Mouse (Mus musculus): ENCODE data around the gene Poc1b. TPM values are rescaled to one million over a fixed set of nuclear protein-coding genes. Genes with fewer than 3 reads are reported as not detected.

The Poc1b gene
- total RNA-seq, 1 experiment: 3.6 TPM

GRCm38 (mm10) chr10:99115471-99116236, 8.8 kb downstream of the Poc1b start:
- H3K9me3 ChIP-seq (ENCODE audit: control insufficient read depth, insufficient read depth, low read depth, low read length): no peaks in the 10 kb centered on the region
- no peaks in the 10 kb centered on the region for H3K36me3 ChIP-seq (ENCODE audit: control insufficient read depth, insufficient read depth, low read length, poor library complexity, severe bottlenecking)
- peak overlapping the region; percentile 5 to 12 for H3K4me3 ChIP-seq (ENCODE audit: insufficient read depth in 1 of 2, low read depth in 1 of 2, low read length in 2 of 2, poor library complexity in 1 of 2, severe bottlenecking in 1 of 2)
- H3K27ac ChIP-seq (ENCODE audit: insufficient read depth, low read depth, low read length, poor library complexity, severe bottlenecking): no peak overlapping the region; the same call in 1 of the 2 replicates
- no peak for DNase-seq (ENCODE audit: low read depth, low spot score)
- TF ChIP-seq HCFC1 (IDR thresholded peaks at IDR 0.05; ENCODE audit: borderline replicate concordance, insufficient read depth, low read length) (no peak), MAFK (IDR thresholded peaks at IDR 0.05; ENCODE audit: insufficient read depth, low read depth, low read length) (no peak), ZC3H11A (IDR thresholded peaks at IDR 0.05; ENCODE audit: borderline replicate concordance, low read depth, low read length) (no peak), CHD2 (IDR thresholded peaks at IDR 0.05; ENCODE audit: low read depth, low read length) (no peak), ZNF384 (IDR thresholded peaks at IDR 0.05; ENCODE audit: low read depth, low read length) (no peak)
- in situ Hi-C loops (cut with MboI; ENCODE audit: low sequenced_read_pairs in 2 of 2, unreplicated experiment in 2 of 2): no loop called here
- H3K9ac ChIP-seq (ENCODE audit: insufficient read depth, low read depth, low read length, poor library complexity, severe bottlenecking): peak overlapping the region; percentile 23; the same call in 1 of the 2 replicates
- H3K4me1 ChIP-seq (ENCODE audit: control insufficient read depth in 2 of 2, insufficient read depth in 2 of 2, low read length in 2 of 2, poor library complexity in 1 of 2): peaks cover 6 to 22% of the 10 kb centered on the region in 2 experiments; a peak in 3 of 4 replicates

DNA sequence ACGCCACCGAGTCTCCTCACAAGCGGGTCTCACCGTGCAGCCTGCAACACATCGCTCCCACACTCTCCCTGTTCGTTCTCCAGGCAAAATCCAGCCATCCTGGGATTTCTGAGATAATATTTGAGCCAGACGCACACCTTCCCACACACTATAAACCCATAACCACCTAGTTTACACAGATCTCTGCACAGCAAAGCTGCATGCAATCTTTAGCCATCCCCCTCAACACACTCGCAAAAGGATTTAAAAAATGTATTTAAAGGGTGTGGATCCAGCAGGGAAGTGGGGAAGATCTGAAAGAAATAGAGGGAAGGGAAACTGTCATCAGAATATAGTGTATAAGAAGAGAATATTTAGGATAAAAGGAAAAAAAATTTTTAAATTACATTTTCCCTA, 9.4 kb downstream of the Poc1b start:
- no peak overlapping the region; the same call in 1 of the 2 replicates for H3K27ac ChIP-seq (ENCODE audit: insufficient read depth, low read depth, low read length, poor library complexity, severe bottlenecking)
- DNase-seq (ENCODE audit: low read depth, low spot score): no peak
- H3K9ac ChIP-seq (ENCODE audit: insufficient read depth, low read depth, low read length, poor library complexity, severe bottlenecking): no peak overlapping the region; the same call in 1 of the 2 replicates
- no peaks in the 10 kb centered on the region for H3K9me3 ChIP-seq (ENCODE audit: control insufficient read depth, insufficient read depth, low read depth, low read length)
- in situ Hi-C loops (cut with MboI; ENCODE audit: low sequenced_read_pairs in 2 of 2, unreplicated experiment in 2 of 2): no loop called here
- H3K36me3 ChIP-seq (ENCODE audit: control insufficient read depth, insufficient read depth, low read length, poor library complexity, severe bottlenecking): no peaks in the 10 kb centered on the region
- no peak for TF ChIP-seq HCFC1 (IDR thresholded peaks at IDR 0.05; ENCODE audit: borderline replicate concordance, insufficient read depth, low read length)
- no peak for TF ChIP-seq MAFK (IDR thresholded peaks at IDR 0.05; ENCODE audit: insufficient read depth, low read depth, low read length)
- no peak for TF ChIP-seq ZNF384 (IDR thresholded peaks at IDR 0.05; ENCODE audit: low read depth, low read length)
- TF ChIP-seq ZC3H11A (IDR thresholded peaks at IDR 0.05; ENCODE audit: borderline replicate concordance, low read depth, low read length): no peak
- TF ChIP-seq CHD2 (IDR thresholded peaks at IDR 0.05; ENCODE audit: low read depth, low read length): no peak
- peak overlapping the region in 1 of 2 experiments; percentile 5; a peak in 2 of 4 replicates for H3K4me3 ChIP-seq (ENCODE audit: insufficient read depth in 1 of 2, low read depth in 1 of 2, low read length in 2 of 2, poor library complexity in 1 of 2, severe bottlenecking in 1 of 2)
- peaks cover 6 to 22% of the 10 kb centered on the region in 2 experiments; a peak in 3 of 4 replicates for H3K4me1 ChIP-seq (ENCODE audit: control insufficient read depth in 2 of 2, insufficient read depth in 2 of 2, low read length in 2 of 2, poor library complexity in 1 of 2)

DNA sequence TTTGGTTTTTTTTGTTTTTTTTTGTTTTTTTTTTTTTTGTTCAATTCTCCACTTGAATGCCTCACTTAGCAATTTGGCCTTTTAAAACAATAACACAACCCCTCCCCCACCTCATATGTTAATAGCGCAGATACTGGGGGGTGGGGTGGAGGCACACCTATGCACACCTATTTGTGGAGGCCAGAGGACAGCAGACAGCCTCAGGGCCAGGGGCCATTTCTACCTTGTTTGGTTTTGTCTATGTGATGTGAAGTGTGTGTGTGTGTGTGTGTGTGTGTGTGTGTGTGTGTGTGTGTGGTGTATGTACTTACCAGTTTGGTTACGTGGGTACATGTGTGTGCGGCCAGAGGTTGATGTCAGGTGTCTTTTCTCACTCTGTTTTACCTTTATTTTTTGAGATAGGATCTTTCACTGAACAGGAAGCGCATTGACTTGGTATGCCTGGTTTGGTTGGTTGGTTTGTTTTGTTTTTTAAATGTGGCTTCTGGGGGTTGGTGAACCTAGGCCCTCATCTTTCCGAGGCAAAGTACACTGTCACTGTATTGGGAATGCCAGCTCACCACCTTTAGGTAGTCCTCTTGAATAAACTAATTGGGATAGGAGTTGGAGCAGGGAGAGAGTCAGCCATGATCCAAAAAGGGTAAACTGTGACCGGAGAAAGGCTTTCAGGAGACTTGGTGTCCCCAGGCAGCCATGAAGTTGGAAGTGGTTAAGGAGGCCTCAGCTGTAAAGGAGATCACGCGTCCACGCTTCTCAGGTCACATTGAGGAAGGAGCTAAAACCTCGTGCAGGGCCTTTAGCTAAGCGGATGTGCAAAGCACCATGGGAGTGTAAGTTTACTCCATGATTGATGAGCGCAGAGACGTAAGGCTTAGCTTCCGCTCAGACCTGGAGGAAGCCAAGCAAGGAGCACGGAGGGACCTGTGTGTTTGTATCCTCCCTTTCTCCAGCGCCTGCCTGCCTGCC, 10.1 kb downstream of the Poc1b start:
- Histone ChIP-seq H3K27ac (ENCODE audit: insufficient read depth, low read depth, low read length, poor library complexity, severe bottlenecking) (no peak overlapping the region; the same call in 1 of the 2 replicates), H3K9ac (ENCODE audit: insufficient read depth, low read depth, low read length, poor library complexity, severe bottlenecking) (0 out of 2 replicates have a peak overlapping the region, but pooled peaks have one; percentile 11)
- TF ChIP-seq MAFK (IDR thresholded peaks at IDR 0.05; ENCODE audit: insufficient read depth, low read depth, low read length): no peak
- TF ChIP-seq ZNF384 (IDR thresholded peaks at IDR 0.05; ENCODE audit: low read depth, low read length): peak; percentile 49; the same call in 1 of the 2 replicates
- no peak for TF ChIP-seq CHD2 (IDR thresholded peaks at IDR 0.05; ENCODE audit: low read depth, low read length)
- no peak for TF ChIP-seq ZC3H11A (IDR thresholded peaks at IDR 0.05; ENCODE audit: borderline replicate concordance, low read depth, low read length)

DNA sequence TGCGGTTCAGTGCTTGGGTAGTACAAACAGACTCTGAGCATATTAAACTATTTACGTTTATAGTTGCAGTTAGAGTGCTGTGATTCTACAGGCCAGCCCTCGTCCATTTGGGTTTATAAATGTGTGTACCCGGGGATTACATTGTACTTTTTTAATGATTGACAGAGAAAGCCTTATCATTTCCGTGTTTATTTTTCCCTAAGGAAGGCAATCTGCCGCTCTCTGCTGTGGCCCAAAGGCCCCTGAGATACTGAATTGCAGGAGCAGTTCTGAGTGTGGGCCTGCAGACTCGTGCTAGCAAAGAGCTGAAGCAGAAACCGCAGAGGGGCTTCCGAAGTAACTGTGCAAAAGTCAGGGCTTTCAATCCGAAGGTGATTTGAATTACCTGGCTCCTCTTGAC, 11.0 kb downstream of the Poc1b start:
- DNase-seq (ENCODE audit: low read depth, low spot score): no peak
- H3K4me3 ChIP-seq (ENCODE audit: insufficient read depth in 1 of 2, low read depth in 1 of 2, low read length in 2 of 2, poor library complexity in 1 of 2, severe bottlenecking in 1 of 2): no peak overlapping the region
- in situ Hi-C loops (cut with MboI; ENCODE audit: low sequenced_read_pairs in 2 of 2, unreplicated experiment in 2 of 2): no loop called here
- no peak overlapping the region for H3K27ac ChIP-seq (ENCODE audit: insufficient read depth, low read depth, low read length, poor library complexity, severe bottlenecking)
- H3K9ac ChIP-seq (ENCODE audit: insufficient read depth, low read depth, low read length, poor library complexity, severe bottlenecking): no peak overlapping the region
- H3K4me1 ChIP-seq (ENCODE audit: control insufficient read depth in 2 of 2, insufficient read depth in 2 of 2, low read length in 2 of 2, poor library complexity in 1 of 2): peaks cover 6 to 22% of the 10 kb centered on the region in 2 experiments; a peak in 3 of 4 replicates
- no peak for TF ChIP-seq ZC3H11A (IDR thresholded peaks at IDR 0.05; ENCODE audit: borderline replicate concordance, low read depth, low read length)
- no peak for TF ChIP-seq ZNF384 (IDR thresholded peaks at IDR 0.05; ENCODE audit: low read depth, low read length)
- TF ChIP-seq MAFK (IDR thresholded peaks at IDR 0.05; ENCODE audit: insufficient read depth, low read depth, low read length): no peak
- no peak for TF ChIP-seq CHD2 (IDR thresholded peaks at IDR 0.05; ENCODE audit: low read depth, low read length)
- no peak for TF ChIP-seq HCFC1 (IDR thresholded peaks at IDR 0.05; ENCODE audit: borderline replicate concordance, insufficient read depth, low read length)
- H3K9me3 ChIP-seq (ENCODE audit: control insufficient read depth, insufficient read depth, low read depth, low read length): no peaks in the 10 kb centered on the region
- no peaks in the 10 kb centered on the region for H3K36me3 ChIP-seq (ENCODE audit: control insufficient read depth, insufficient read depth, low read length, poor library complexity, severe bottlenecking)

More for the DNA sequence above, 10.1 kb downstream of the Poc1b start:
- no peak overlapping the region for H3K4me3 ChIP-seq (ENCODE audit: insufficient read depth in 1 of 2, low read depth in 1 of 2, low read length in 2 of 2, poor library complexity in 1 of 2, severe bottlenecking in 1 of 2)
- DNase-seq (ENCODE audit: low read depth, low spot score): no peak
- peaks cover 6 to 22% of the 10 kb centered on the region in 2 experiments; a peak in 3 of 4 replicates for H3K4me1 ChIP-seq (ENCODE audit: control insufficient read depth in 2 of 2, insufficient read depth in 2 of 2, low read length in 2 of 2, poor library complexity in 1 of 2)
- in situ Hi-C loops (cut with MboI; ENCODE audit: low sequenced_read_pairs in 2 of 2, unreplicated experiment in 2 of 2): no loop called here
- no peaks in the 10 kb centered on the region for H3K9me3 ChIP-seq (ENCODE audit: control insufficient read depth, insufficient read depth, low read depth, low read length)
- H3K36me3 ChIP-seq (ENCODE audit: control insufficient read depth, insufficient read depth, low read length, poor library complexity, severe bottlenecking): no peaks in the 10 kb centered on the region
